Mouse (Mus musculus): ENCODE measurements around the gene Mcm5.

Mcm5 gene

DNA sequence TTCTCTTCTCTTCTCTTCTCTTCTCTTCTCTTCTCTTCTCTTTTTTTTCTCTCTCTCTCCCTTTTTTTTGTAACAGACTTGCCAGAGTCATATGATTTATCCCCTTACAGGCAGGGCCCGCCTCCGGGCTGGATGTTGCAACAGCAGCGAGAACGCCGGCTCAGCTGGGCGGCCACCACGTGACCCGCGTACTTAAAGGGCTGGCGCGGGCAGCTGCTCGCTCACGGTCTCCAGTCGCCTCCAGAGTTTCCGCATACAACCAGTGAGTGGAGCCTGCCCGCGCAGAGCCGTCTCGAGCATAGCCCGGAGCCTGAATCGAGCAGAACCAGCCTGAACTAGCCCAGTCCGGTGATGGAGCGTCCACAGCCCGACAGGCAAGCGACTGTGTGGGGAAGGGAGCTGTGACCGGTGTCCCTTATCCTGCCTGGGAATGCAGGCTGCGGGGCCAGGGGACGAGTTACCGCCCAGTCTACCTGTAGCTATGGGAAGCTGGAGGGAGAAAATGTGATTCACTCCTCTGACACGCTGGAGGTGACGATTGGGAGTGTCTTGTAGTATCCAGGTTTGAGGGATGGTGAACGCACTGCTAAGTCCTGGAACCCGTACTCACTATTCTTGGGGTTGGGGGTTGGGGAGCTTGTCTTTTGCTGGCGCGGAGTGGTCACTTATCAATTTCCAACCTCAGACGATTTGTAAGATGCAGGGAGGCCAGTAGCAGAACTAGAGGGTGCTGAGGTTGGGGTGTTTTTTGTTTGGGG, 15.8 kb upstream of the Mcm5 start, which contains the start of gene Hmox1:
Hmox1 (plus strand) TSS at position 223 of the 758 bp plus-strand sequence.
- in situ Hi-C loops (cut with MboI, MseI): no loop called here

DNA sequence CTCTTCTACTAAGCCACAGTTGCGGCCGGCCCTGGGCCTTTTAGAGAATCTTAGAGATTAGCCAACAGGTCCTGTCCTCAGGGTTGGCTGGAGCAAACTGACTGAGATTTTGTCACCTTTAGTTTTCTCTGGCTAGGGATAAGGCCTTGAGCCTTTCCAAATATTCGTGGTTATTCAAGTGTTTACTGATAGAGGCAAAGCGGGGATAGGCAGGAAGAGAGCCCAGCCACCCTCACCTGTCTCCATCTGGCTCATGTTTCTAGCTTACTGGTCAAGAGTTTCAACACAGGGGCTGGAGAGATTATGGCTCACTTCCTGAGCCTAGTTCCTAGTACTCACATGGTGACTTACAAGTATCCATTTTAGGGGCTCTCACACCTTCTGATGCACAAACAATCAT, 6.4 kb upstream of the Mcm5 start:
- in situ Hi-C loops (cut with MboI, MseI): no loop called here

DNA sequence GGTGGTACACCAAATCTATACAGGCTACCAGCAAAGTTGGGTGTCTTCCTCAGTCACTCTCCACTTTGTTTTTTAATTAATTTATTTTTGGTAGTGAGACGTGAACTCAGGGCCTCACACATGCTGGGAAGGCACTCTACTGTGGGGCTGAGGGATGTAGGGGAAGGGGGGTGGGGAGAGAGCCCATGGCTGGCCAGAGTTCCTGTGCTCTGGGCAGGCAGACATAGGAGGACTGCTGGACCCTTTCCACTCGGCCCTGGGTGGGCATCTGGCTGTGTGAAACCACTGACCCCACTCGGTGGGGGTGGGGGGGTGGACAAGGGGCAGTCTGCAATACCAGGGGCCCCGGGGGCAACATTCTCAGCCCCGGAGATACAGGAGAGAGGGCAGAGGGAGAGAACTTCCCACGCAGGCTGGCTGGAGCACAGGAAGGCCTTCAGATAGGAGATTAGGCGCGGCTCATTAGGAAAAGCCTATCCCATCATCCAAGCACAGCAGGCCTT, 5.9 kb upstream of the Mcm5 start:
- in situ Hi-C loops (cut with MboI, MseI): no loop called here

- in situ Hi-C loops (cut with MboI, MseI): loop anchor here (5.0 kb wide), 1 partner anchor 36 kb away; no protein-coding TSS in a partner anchor
Measured at GRCm38 (mm10) chr8:75108527-75109235, 688 bp upstream of the Mcm5 start.

DNA sequence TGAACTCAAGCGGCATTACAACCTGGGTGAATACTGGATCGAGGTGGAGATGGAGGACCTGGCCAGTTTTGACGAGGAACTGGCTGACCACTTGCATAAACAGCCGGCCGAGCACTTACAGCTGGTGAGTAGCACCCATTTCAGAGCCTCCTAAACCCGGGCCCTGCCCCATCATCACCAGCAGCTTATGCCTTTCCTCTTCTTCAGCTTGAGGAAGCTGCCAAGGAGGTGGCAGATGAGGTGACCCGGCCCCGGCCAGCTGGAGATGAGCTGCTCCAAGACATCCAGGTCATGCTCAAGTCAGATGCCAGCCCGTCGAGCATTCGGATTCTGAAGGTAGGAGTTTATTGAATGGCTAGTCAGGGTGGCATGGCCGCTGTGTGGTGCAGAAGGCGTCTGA, 724 bp downstream of the Mcm5 start:
- in situ Hi-C loops (cut with MboI, MseI): no loop called here

DNA sequence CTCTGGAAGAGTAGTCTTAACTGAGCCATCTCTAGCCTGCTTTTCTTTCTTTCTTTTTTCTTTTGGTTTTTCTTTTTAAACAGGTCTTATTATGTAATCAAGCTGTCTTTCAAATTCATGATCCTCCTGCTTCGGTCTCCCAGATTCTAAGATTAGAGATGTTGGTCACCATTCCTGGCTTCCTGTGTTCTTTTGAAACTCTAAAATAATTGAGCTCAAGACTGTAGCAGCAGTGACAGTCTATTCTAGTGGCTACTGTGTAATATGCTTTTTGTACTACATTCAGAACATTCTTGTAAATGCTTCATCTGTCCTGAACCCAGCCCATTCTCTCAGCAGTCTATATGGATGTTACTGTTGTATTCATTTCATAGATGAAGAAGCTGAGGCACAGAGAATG, 9.1 kb downstream of the Mcm5 start:
- in situ Hi-C loops (cut with MboI, MseI): no loop called here

- in situ Hi-C loops (cut with MboI, MseI): no loop called here
Measured at GRCm38 (mm10) chr8:75119287-75119686, 9.9 kb downstream of the Mcm5 start.

GRCm38 (mm10) chr8:75119747-75120146, 10.4 kb downstream of the Mcm5 start:
- in situ Hi-C loops (cut with MboI, MseI): no loop called here

GRCm38 (mm10) chr8:75127406-75127805, 18.0 kb downstream of the Mcm5 start:
- in situ Hi-C loops (cut with MboI, MseI): no loop called here

GRCm38 (mm10) chr8:75132485-75132884, 23.1 kb downstream of the Mcm5 start:
- in situ Hi-C loops (cut with MboI, MseI): loop anchor here (5.0 kb wide), 1 partner anchor 85 kb away; no protein-coding TSS in a partner anchor

GRCm38 (mm10) chr8:75133399-75133798, 24.0 kb downstream of the Mcm5 start:
- in situ Hi-C loops (cut with MboI, MseI): loop anchor here (5.0 kb wide), 1 partner anchor 84 kb away; no protein-coding TSS in a partner anchor

DNA sequence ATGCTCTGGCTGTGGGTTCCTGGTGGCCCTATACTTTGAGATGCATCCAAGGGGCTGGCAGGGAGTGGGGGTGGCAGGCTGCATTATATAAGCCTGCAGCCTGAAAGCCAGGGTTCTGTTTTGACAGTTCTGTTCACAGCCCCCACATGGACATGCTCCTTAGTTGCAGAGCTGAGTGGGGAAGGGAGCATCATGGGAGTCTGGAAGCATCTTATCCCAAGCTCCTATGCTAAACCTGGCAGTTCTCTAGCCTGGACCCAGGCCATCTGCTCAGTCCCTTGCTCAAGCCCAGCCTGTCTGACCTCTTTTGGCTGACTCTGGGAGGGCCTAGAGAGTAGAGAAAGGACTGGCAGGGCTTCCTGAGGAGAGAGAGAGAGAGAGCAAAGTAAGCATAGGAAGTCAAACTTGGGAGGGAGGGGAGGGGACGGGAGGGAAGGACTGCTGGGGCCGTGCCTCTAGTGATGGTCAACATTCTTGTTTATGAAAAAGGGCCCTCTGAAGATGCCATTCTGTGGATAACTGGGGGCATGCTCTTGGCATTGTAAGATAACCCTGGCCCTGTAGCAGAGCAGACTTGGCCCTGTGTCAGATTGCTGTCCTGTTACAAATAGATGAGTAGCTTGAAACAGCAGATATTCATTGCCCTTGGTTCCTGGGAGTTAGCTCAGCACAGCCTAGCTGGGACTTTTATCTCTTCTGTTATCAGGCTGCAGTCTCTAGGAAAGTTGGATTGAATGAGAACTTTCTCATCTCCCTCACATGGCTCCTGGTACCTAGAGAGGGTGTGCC, 25.4 kb downstream of the Mcm5 start:
- in situ Hi-C loops (cut with MboI, MseI): loop anchor here (5.0 kb wide), 1 partner anchor 83 kb away; no protein-coding TSS in a partner anchor

DNA sequence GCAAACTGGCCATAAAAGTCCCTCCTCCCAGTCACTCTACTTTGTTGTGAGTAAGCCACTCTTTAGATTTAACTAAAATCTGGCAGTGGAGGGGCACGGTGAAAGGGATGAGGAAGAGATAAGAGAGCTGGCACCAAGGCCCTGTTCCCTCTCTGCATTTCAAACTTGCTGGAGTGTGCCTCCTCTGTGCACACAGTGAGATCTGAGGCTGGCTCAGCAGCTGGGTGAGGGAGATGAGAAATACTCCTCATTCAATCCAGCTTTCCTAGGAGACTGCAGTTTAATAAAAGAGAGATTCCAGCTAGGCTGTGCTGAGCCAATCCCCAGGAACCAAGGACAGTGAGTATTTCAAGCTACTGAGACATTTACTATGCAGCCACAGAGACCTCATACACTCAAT, 26.4 kb downstream of the Mcm5 start:
- in situ Hi-C loops (cut with MboI, MseI): no loop called here

GRCm38 (mm10) chr8:75136256-75136655, 26.9 kb downstream of the Mcm5 start:
- in situ Hi-C loops (cut with MboI, MseI): no loop called here

DNA sequence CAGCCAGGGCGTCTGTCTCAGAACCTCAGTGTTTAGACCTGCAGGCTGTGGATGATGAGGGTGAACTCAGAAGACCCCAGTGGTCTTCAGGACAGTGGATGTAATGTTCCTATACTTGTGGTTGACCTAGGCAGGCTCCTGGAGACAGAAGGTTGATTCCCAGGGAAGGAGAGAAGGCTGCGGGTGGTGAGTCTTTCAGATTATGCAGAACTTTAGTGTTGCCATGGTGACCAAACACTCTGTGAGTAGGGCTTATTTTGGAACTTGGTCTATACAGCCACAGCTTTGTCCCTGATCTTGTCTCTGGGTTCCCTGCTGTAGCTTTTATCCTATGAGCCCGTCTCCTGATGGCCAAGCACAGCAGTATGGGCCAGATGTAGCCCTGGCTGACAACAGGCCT, 28.2 kb downstream of the Mcm5 start:
- in situ Hi-C loops (cut with MboI, MseI): no loop called here

DNA sequence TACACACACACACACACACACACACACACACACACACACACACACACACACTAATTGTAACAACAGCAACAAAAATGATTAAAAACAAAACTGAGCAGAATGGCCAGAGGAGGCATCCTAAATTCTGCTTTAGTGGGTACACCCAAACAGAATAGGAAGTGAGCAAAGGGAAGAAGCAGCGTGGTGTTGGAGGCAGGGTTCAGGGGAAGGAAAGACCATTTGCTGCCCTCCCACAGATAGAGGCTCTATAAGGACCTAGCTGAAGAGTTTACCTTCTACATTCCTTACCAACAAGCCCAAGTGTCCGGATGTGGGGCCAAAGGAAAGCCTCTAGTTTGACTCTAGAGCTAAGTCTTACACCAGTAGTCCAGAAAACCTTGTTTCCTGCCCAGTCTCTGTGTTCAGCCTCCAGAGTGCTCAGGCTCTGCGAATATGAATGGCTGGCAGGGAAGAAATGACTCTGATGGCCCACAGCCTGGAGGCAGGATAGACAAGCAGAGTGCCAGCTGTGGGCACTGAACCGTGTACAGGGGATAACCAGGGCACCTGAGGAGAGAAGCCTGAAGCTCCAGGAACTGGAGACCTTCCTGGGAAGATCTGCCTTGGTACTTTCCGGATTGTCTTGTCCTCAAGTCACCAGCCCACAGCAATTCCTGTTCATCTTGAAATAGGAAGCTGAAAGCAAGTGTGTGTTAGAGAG, 41.7 kb downstream of the Mcm5 start:
- in situ Hi-C loops (cut with MboI, MseI): loop anchor here (5.0 kb wide), 1 partner anchor 51 kb away; no protein-coding TSS in a partner anchor

DNA sequence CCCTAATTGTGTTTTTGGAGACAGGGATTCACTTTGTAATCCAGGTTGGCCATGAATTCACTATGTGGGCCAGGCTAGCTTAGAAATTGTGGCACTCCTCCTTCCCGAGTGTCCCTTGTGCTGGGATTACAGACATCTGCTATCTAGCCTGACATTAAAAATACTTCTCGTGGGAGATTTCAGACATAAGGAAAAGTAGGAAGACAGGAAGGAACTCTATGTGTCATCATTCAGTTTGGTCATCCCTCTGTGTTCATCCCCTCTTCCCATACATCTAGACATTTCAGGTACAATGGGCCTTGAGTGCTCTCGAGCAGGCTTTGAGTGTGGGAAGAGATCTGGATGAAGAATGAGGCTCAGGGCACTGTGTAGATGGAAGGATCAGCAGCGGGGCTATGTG, 42.4 kb downstream of the Mcm5 start:
- in situ Hi-C loops (cut with MboI, MseI): loop anchor here (5.0 kb wide), 1 partner anchor 51 kb away; no protein-coding TSS in a partner anchor

- in situ Hi-C loops (cut with MboI, MseI): loop anchor here (5.0 kb wide), 1 partner anchor 50 kb away; no protein-coding TSS in a partner anchor
Measured at GRCm38 (mm10) chr8:75152505-75153082, 43.2 kb downstream of the Mcm5 start.

DNA sequence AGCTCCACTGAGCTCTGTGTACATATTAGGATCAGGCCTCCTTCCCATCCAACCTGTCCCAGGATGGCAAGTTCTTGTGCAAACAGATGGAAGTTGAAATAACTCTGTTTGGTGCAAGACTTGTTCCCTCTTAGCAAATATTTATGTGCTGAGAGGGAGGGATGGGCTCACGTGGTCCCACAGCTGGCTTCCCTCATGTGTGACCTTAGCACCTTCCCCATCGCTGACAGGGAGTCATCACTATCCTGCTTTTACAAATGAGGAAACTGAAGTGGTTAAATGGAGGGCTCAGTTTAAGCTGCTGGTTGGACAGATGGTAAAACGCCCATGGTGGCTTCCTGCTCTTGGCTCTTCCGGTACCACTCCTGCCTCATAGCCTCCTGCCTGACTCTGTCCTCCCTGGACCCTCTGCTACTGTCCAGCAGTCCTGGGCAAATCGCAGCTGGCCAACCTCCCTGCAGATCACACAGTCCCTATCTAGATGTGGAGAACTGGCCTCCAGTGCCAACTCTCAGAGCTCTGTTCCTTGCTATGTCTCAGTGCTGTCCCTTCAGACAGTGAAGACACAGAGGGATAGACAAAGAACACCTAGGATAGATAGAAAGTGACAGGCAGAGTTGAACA, 45.6 kb downstream of the Mcm5 start:
- in situ Hi-C loops (cut with MboI, MseI): loop anchor here (5.0 kb wide), 1 partner anchor 47 kb away; no protein-coding TSS in a partner anchor

DNA sequence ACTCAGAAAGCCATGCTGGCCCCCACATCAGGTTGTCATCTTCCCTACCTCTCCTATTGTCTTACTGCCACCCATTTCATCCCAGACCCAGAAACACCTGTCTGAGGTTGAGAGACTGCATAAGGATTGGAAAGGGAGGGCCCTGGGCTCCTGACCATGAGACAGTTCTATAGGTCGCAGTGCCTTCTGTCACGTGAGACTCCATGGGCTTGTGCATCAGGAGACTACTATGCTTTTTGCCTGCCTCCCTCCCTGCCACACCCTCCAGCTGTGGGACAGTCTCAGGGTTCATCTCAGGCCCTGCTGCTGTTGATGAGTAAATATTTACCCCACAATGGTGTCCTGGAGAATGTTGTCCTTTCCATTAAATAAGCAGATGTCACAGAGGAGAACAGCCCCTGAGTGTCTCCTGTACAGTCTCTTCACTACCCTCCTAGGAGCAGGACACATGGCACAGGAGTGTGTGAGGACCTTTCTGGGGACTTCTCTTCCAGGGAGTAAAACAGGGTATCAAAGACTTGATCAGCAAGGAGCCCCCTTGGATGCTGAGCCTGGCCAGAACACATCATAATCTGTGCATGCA, 46.5 kb downstream of the Mcm5 start:
- in situ Hi-C loops (cut with MboI, MseI): no loop called here

All from T-helper 2 cell (primary cell).